Mouse (Mus musculus) heart, postnatal 0 days (tissue): Measurements from ENCODE around the gene Get4.

Experiments used
- CTCF ChIP-seq: IDR thresholded peaks from 2 replicates; pipeline ENCODE4 v1.5.1; 2016; ENCODE audit warnings: antibody characterized with exemption, control low read depth, low read depth
- EP300 ChIP-seq: IDR thresholded peaks from 2 replicates; pipeline ENCODE4 v1.6.1; 2016; ENCODE audit warnings: antibody characterized with exemption, low read depth

- TF ChIP-seq CTCF (no peak), EP300 (no peak)
Observed at GRCm38 (mm10) chr5:139223331-139223730, 28.8 kb upstream of the Get4 start.
